Mouse (Mus musculus) left cerebral cortex, postnatal 4 days (tissue): ENCODE data around the gene Gm10282. TPM values are rescaled to one million over a fixed set of nuclear protein-coding genes. Genes with fewer than 3 reads are reported as not detected.

Experiments
- DNase-seq: peaks from one replicate; pipeline ENCODE4 v3.0.0-alpha.2; 2022
- intact Hi-C: fragments of 180-260 bp; cut with DNase I; formaldehyde crosslinking; loops from one replicate; pipeline ENCODE4 v1.15.1; 2025
- total RNA-seq, 2 experiments: library from RNA; stranded (reverse); gene quantifications; 2 replicates each; pipeline ENCODE4 v1.2.3; 2021

Gm10282 gene
- 10 to 100 TPM; 18.5 to 19.4 TPM for total RNA-seq

- intact Hi-C loops, result no loop called here
- no peak for DNase-seq
These were observed at the start of gene Gm10282 for GRCm38 (mm10) chr8:72305210-72305905. Gene Gm10282, minus strand, starts transcription at chr8:72305260.

- intact Hi-C loops, result no loop called here
- no peak for DNase-seq
These were observed 49.2 kb upstream of the Gm10282 start for GRCm38 (mm10) chr8:72354272-72354671.

- intact Hi-C loops, result no loop called here
- no peak for DNase-seq
These were observed 48.6 kb upstream of the Gm10282 start for GRCm38 (mm10) chr8:72353700-72354045.

- no peak for DNase-seq
- intact Hi-C loops, result no loop called here
These were observed 48.1 kb upstream of the Gm10282 start for GRCm38 (mm10) chr8:72352951-72353699.

- no peak for DNase-seq
These were observed 46.4 kb upstream of the Gm10282 start for GRCm38 (mm10) chr8:72351405-72352005.

GRCm38 (mm10) chr8:72350727-72351126 lies 45.7 kb upstream of the Gm10282 start:
- intact Hi-C loops, result no loop called here
- DNase-seq, result no peak

More at GRCm38 (mm10) chr8:72351405-72352005, 46.4 kb upstream of the Gm10282 start:
- intact Hi-C loops, result no loop called here

- intact Hi-C loops, result no loop called here
- DNase-seq, result no peak
These were observed 44.8 kb upstream of the Gm10282 start for GRCm38 (mm10) chr8:72349838-72350237.

GRCm38 (mm10) chr8:72348956-72349355 lies 43.9 kb upstream of the Gm10282 start:
- intact Hi-C loops, result no loop called here
- DNase-seq, result no peak

- intact Hi-C loops, result no loop called here
- DNase-seq, result no peak
These were observed 43.1 kb upstream of the Gm10282 start for GRCm38 (mm10) chr8:72348114-72348513.

- no peak for DNase-seq
- intact Hi-C loops, result no loop called here
These were observed 42.5 kb upstream of the Gm10282 start for GRCm38 (mm10) chr8:72347553-72347952.

GRCm38 (mm10) chr8:72343725-72344124 lies 38.7 kb upstream of the Gm10282 start:
- intact Hi-C loops, result no loop called here
- no peak for DNase-seq

- intact Hi-C loops, result no loop called here
- DNase-seq, result no peak
These were observed 37.7 kb upstream of the Gm10282 start for GRCm38 (mm10) chr8:72342556-72343300.

- DNase-seq, result no peak
- intact Hi-C loops, result no loop called here
These were observed 32.0 kb upstream of the Gm10282 start for GRCm38 (mm10) chr8:72337034-72337433.

- intact Hi-C loops, result no loop called here
- no peak for DNase-seq
These were observed 31.2 kb upstream of the Gm10282 start for GRCm38 (mm10) chr8:72336273-72336672.

- no peak for DNase-seq
These were observed 29.1 kb upstream of the Gm10282 start for GRCm38 (mm10) chr8:72334144-72334641.

GRCm38 (mm10) chr8:72333429-72334143 lies 28.5 kb upstream of the Gm10282 start:
- intact Hi-C loops, result no loop called here
- DNase-seq, result no peak

More at GRCm38 (mm10) chr8:72334144-72334641, 29.1 kb upstream of the Gm10282 start:
- intact Hi-C loops, result no loop called here

GRCm38 (mm10) chr8:72331631-72332030 lies 26.6 kb upstream of the Gm10282 start:
- intact Hi-C loops, result no loop called here

GRCm38 (mm10) chr8:72330806-72331516 lies 25.9 kb upstream of the Gm10282 start:
- intact Hi-C loops, result no loop called here
- DNase-seq, result no peak

More at GRCm38 (mm10) chr8:72331631-72332030, 26.6 kb upstream of the Gm10282 start:
- no peak for DNase-seq

- no peak for DNase-seq
- intact Hi-C loops, result no loop called here
These were observed 24.1 kb upstream of the Gm10282 start for GRCm38 (mm10) chr8:72329116-72329515.

- intact Hi-C loops, result no loop called here
These were observed 19.6 kb upstream of the Gm10282 start for GRCm38 (mm10) chr8:72324708-72325107.

More at GRCm38 (mm10) chr8:72324708-72325107, 19.6 kb upstream of the Gm10282 start:
- no peak for DNase-seq
